Mouse (Mus musculus) natural killer cell, adult 2 months (primary cell): ENCODE measurements around the gene BC048562.

Experiments
- DNase-seq, 2 experiments: peaks; one replicate each; pipeline ENCODE4 v3.0.0; 2022; ENCODE audit warnings: low spot score in 2 of 2

Gene BC048562

GRCm38 (mm10) chr9:108479241-108479640 is 43.0 kb downstream of the BC048562 start:
- DNase-seq: no peak

DNA sequence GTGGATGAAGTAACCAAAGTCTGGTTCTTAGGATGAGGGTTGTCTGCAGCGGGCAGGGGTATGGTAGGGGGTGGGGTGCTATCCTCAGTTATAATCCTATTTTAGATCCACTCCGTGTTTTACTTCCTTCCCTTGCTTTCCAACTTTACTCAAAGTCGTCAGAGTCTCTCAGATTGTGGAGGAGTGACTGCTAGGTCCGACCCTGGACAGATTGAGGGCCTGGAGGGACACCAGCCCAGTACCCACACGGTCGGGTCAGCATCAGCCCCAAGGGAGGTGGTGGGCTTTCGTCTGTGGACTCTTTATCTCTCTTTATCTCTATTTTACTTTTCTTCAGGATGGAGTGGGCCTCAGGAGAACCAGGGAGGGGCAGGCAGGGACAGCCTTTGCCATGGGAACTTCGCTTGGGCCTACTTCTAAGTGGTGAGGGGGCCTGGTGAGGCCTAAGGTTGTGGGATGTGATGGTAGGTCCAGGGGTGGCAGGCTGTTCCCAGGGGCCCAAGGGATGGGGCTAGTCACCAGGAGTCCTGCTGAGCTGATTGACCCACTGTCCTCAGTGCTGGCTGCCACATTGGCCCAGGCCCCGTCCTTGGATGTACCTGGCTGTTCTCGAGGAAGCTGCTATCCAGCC is 43.6 kb downstream of the BC048562 start, which contains the start of gene Lamb2:
Gene Lamb2, plus strand, starts transcription at position 16 of the 631 bp plus-strand sequence.
- DNase-seq: no peak

- no peak for DNase-seq
Observed at GRCm38 (mm10) chr9:108480813-108481519, 44.7 kb downstream of the BC048562 start.

DNA sequence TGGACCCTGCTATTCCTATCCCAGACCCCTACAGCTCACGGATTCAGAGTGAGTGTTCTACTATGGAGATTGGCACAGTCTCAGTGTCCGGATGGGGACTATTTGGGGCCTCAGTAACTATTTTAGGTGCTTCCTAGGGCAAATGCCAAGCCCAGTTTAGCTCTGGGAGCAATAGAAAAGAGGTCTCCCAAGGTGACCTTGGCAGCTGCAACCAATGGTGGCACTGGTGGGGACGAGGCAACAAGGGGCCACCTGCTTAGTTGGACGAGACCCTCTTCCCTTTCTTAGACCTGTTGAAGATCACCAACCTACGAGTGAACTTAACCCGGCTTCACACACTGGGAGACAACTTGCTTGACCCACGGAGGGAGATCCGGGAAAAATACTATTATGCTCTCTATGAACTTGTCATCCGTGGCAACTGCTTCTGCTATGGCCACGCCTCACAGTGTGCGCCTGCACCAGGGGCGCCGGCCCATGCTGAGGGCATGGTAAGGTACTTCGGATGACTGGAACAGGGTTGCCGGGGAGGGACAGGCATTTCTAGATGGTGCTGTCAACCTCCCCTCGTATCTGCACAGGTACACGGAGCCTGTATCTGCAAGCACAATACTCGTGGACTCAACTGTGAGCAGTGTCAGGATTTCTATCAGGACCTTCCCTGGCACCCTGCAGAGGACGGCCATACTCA is 45.4 kb downstream of the BC048562 start:
- DNase-seq: no peak

- no peak for DNase-seq
Observed at GRCm38 (mm10) chr9:108483051-108483790, 46.9 kb downstream of the BC048562 start.

DNA sequence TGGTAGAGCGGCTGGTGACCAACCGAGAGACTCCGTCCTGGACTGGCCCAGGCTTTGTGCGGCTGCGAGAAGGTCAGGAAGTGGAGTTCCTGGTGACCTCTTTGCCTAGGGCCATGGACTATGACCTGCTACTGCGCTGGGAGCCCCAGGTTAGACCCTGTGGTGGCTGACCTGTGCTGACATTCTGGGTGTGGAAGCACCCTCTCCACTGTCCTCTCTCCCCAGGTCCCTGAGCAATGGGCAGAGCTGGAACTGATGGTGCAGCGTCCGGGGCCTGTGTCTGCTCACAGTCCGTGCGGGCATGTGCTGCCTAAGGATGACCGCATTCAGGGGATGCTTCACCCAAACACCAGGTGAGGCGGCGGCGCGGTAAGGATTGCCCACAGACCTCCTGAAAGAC is 47.7 kb downstream of the BC048562 start:
- no peak for DNase-seq

DNA sequence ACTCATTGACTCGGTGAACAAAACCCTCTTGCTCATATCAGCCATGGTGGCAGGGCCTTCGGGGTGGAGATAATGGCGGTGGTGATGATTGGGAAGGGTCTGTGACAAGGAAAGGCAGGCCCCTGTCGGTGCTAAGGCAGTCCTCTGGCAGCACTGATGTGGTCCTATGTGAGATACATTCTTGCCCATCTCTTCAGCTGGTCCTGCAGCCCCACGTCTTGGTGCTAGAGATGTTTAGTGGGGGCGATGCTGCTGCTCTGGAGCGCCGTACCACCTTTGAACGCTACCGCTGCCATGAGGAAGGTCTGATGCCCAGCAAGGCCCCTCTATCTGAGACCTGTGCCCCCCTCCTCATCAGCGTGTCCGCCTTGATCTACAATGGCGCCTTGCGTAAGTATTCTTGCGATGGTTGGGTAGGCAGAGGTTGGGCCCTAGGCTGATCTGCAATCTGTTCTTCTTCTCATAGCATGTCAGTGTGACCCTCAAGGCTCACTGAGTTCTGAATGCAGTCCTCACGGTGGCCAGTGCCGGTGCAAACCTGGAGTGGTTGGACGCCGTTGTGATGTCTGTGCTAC is 49.1 kb downstream of the BC048562 start:
- no peak for DNase-seq

DNA sequence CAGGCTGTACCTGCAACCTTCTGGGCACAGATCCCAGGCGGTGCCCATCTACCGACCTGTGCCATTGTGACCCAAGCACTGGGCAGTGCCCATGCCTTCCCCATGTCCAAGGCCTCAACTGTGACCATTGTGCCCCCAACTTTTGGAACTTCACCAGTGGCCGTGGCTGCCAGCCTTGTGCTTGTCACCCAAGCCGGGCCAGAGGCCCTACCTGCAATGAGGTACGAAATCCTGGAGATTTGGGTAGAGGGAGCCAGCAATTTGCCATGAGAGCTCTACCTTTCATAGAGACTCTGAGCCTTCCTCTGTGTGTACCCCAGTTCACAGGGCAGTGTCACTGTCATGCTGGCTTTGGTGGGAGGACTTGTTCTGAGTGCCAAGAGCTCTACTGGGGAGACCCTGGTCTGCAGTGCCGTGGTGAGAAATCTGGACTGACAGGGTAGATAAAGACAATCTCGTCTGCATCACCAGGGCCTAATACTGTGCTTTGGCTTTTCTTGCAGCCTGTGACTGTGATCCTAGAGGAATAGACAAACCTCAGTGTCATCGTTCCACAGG is 50.8 kb downstream of the BC048562 start:
- no peak for DNase-seq

GRCm38 (mm10) chr9:108488403-108488802 is 52.1 kb downstream of the BC048562 start:
- no peak for DNase-seq

GRCm38 (mm10) chr9:108489215-108489614 is 52.9 kb downstream of the BC048562 start:
- DNase-seq: no peak

DNA sequence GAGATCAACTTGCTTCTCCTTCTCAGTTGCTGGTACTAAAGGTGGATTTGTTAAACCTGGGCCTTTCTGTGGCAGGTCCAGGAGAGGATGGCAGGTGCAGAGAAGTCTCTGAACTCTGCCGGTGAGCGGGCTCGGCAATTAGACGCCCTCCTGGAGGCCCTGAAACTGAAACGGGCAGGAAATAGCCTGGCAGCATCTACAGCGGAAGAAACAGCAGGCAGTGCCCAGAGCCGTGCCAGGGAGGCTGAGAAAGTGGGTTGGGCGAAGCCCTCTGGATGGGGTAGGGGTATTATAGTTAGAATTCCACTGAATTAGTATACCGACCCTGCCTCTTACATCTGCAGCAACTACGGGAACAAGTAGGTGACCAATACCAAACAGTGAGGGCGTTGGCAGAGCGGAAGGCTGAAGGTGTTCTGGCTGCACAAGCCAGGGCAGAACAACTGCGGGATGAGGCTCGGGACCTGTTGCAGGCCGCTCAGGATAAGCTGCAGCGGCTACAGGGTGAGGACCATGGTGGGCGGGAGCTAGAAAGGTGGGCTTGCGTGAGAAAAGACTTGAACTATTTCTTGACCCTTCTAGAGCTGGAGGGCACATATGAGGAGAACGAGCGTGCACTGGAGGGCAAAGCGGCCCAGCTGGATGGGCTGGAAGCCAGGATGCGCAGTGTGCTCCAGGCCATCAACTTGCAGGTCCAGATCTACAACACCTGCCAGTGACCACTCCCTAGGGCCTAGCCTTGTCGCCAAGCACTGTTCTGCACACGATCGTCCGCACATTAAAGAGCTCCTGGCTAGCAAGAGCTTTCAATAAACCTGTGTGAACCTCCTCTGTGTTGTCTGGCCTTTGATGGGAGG is 53.6 kb downstream of the BC048562 start:
- no peak for DNase-seq

DNA sequence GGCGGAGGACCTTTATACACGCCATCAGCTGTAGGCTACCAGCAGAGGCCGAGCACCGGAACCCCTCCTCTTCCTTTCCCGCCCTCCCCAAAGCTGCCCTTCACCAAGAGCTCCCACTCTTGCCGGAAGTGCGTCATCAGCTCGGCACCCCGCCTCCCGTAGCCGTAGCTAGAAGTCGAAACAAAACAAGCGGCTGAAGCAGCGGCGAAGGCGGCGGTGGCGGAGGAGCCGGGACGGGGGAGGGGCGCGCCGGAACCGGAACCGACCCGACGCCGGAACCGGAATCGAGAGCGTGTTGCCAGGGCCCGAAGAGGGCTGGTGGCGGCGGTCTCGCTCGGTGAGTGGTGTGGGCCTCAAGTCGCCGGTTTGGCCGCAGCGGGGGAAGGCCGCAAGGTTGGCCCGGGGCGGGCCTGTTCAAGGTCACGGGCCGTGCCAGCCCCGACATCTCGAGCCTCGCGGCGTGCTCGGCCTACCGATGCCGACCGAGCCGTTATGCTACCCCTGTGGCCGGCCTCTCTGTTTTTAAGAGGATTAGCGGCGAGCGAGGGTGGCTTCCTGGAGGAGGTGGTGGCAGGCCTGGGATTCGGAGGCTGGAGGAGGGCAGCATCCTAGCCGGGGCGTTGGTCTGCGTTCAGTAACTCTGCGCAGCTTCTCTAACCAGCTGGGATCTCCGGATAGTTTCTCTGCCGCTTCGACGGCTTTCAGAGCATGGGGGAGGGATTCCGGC is 54.4 kb downstream of the BC048562 start, which contains the start of gene Usp19:
Gene Usp19, plus strand, starts transcription at position 44 of the 727 bp plus-strand sequence.
- DNase-seq: peak; percentile 93 to 94

DNA sequence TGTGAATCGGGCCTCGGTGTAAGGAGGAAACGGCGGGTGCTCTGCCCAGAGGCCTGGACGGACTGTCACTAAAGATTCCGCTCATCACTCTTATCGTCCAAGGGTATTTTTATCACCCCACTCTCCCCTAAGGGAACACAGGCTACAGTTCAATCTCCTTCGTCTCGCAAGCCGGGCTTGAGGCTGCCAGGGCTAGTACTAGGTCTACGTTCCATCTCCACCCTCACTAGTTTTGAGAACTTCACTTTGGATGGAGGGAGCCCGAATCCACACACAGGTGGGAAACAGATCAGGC is 55.0 kb downstream of the BC048562 start:
- DNase-seq: no peak

DNA sequence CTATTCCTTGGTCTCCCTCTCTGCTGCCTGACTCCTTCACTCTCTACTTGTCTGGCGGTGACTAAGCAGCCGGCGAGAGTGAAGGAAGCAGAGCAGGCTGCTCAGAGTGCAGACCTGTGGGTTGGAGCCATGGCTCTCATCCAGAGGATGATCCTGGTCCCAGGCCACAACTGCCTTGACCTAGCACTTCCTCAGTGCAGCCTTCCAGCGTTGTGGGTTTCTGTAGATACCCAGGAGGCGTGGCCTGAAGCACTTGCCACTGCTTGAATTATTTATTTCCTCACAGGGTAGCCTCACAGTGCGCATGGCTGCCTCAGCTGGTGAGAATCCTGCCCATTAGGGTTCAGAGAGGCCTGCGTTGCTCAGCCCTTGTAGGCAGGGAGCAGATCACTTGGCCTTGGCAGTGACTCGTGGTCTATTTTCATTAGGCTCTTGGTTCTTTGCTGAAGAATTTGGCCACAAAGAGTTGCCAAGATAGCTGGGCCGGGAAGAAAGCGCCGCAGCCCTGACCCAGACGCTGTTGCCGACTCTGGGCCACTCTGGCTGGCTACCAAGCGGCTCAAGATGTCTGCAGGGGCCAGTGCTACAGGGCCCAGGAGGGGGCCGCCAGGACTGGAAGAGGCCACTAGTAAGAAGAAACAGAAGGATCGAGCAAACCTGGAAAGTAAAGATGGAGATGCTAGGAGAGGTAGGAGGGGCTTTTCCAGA is 55.9 kb downstream of the BC048562 start:
- no peak for DNase-seq

DNA sequence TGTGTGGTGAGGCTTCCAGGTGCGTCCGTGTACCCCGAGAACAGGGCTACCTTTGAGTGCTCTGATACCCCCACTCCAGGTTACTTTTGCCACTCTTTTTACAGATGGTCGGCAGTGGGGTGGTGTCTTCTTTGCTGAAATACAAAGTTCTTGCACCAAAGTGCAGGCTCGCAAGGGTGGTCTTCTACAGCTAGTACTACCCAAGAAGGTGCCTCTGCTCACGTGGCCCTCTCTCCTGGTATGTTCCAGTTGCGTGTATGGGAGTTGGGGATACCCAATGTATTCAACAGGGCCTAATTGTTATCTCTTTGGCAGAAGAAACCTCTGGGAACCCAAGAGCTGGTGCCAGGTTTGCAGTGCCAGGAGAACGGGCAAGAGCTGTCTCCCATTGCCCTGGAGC is 57.0 kb downstream of the BC048562 start:
- no peak for DNase-seq

GRCm38 (mm10) chr9:108494146-108494825 is 58.0 kb downstream of the BC048562 start:
- DNase-seq: no peak

- DNase-seq: no peak
Observed at GRCm38 (mm10) chr9:108494905-108495304, 58.6 kb downstream of the BC048562 start.
